Mouse (Mus musculus): ENCODE measurements around the gene Spag8. TPM values are rescaled to one million over a fixed set of nuclear protein-coding genes. Genes with fewer than 3 reads are reported as not detected.

Gene Spag8
- 1 to 10 TPM in 1 of 2 experiments, under 1 TPM in 1; 0.87 to 2.1 TPM for total RNA-seq (2021)
- long read RNA-seq, experiment 1 = 0 reads
- long read RNA-seq, experiment 2 = 0 reads

GRCm38 (mm10) chr4:43653161-43654015 is at the start of gene Spag8:
Spag8 (minus strand) TSS chr4:43653594.
- DNase-seq (ENCODE audit: low spot score in 2 of 2) = no peak

GRCm38 (mm10) chr4:43700707-43701106 is 47.3 kb upstream of the Spag8 start, which contains the start of gene Olfr70:
Olfr70 (minus strand) TSS chr4:43700807.
- DNase-seq (ENCODE audit: low spot score in 2 of 2) = no peak

GRCm38 (mm10) chr4:43696561-43696960 is 43.2 kb upstream of the Spag8 start:
- no peak for DNase-seq (ENCODE audit: low spot score in 2 of 2)

- no peak for DNase-seq (ENCODE audit: low spot score in 2 of 2)
Observed at GRCm38 (mm10) chr4:43695249-43695671, 41.9 kb upstream of the Spag8 start.

GRCm38 (mm10) chr4:43694439-43695248 is 41.2 kb upstream of the Spag8 start:
- DNase-seq (ENCODE audit: low spot score in 2 of 2) = no peak

- DNase-seq (ENCODE audit: low spot score in 2 of 2) = no peak
Observed at GRCm38 (mm10) chr4:43693806-43694241, 40.4 kb upstream of the Spag8 start.

GRCm38 (mm10) chr4:43691026-43691425 is 37.6 kb upstream of the Spag8 start:
- no peak for DNase-seq (ENCODE audit: low spot score in 2 of 2)

- DNase-seq (ENCODE audit: low spot score in 2 of 2) = no peak
Observed at GRCm38 (mm10) chr4:43690021-43690420, 36.6 kb upstream of the Spag8 start.

GRCm38 (mm10) chr4:43679416-43680043 is 26.1 kb upstream of the Spag8 start:
- DNase-seq (ENCODE audit: low spot score in 2 of 2) = no peak

GRCm38 (mm10) chr4:43678541-43678940 is 25.1 kb upstream of the Spag8 start:
- no peak for DNase-seq (ENCODE audit: low spot score in 2 of 2)

- no peak for DNase-seq (ENCODE audit: low spot score in 2 of 2)
Observed at GRCm38 (mm10) chr4:43675608-43676007, 22.2 kb upstream of the Spag8 start.

- no peak for DNase-seq (ENCODE audit: low spot score in 2 of 2)
Observed at GRCm38 (mm10) chr4:43674974-43675373, 21.6 kb upstream of the Spag8 start.

- no peak for DNase-seq (ENCODE audit: low spot score in 2 of 2)
Observed at GRCm38 (mm10) chr4:43673703-43674102, 20.3 kb upstream of the Spag8 start.

GRCm38 (mm10) chr4:43672070-43672469 is 18.7 kb upstream of the Spag8 start:
- peak; percentile 82 to 93 for DNase-seq (ENCODE audit: low spot score in 2 of 2)

- DNase-seq (ENCODE audit: low spot score in 2 of 2) = peak in 1 of 2 experiments; percentile 27
Observed at GRCm38 (mm10) chr4:43669428-43669794, 16.0 kb upstream of the Spag8 start.

- peak; percentile 88 to 90 for DNase-seq (ENCODE audit: low spot score in 2 of 2)
Observed at GRCm38 (mm10) chr4:43668782-43669427, 15.5 kb upstream of the Spag8 start, which contains the start of the genes Tmem8b and Fam221b. Tmem8b (plus strand) TSS chr4:43668971. Fam221b (minus strand) TSS chr4:43669145.

- DNase-seq (ENCODE audit: low spot score in 2 of 2) = no peak
Observed at GRCm38 (mm10) chr4:43666412-43666811, 13.0 kb upstream of the Spag8 start.

GRCm38 (mm10) chr4:43657146-43657545 is 3.8 kb upstream of the Spag8 start:
- DNase-seq (ENCODE audit: low spot score in 2 of 2) = no peak

GRCm38 (mm10) chr4:43656339-43657109 is 3.1 kb upstream of the Spag8 start, which contains the start of gene Hint2:
Hint2 (minus strand) TSS chr4:43656466.
- peak; percentile 88 to 94 for DNase-seq (ENCODE audit: low spot score in 2 of 2)
